25 mouse cellular contexts compared by ENCODE assay signal in genomic region chr1:193544804-193545203, GRCm38 (mm10).
DNase-seq lines count a peak whose midpoint lies in the region; ATAC-seq lines count a peak whose summit lies in the region.
"Had no signal": no experiment of that assay in that cellular context is flagged by ENCODE, and none has a peak within 500 bp of the region (broad histone marks: within the 10 kb centered on the region; RNA-seq: fewer than 3 reads in every experiment).

No protein-coding gene starts in this region.

- H3K4me2 ChIP-seq in forebrain, embryonic 15.5 days (replicated peaks) = no peak overlapping the region
- H3K4me2 ChIP-seq in midbrain, embryonic 16.5 days (ENCODE audit: low read length) = no peak overlapping the region
- H3K4me2 ChIP-seq: embryonic facial prominence, embryonic 13.5 days; embryonic facial prominence, embryonic 15.5 days; forebrain, embryonic 13.5 days had no signal

- H3K4me1 ChIP-seq in forebrain, embryonic 10.5 days = peaks cover 33% of the 10 kb centered on the region
- peaks cover 11% of the 10 kb centered on the region for H3K4me1 ChIP-seq in forebrain, embryonic 15.5 days
- peaks cover 34% of the 10 kb centered on the region for H3K4me1 ChIP-seq in midbrain, embryonic 10.5 days
- H3K4me1 ChIP-seq in midbrain, embryonic 16.5 days (ENCODE audit: control insufficient read depth, insufficient read depth, low read length) = peaks cover 9% of the 10 kb centered on the region

- H3K27ac ChIP-seq in forebrain, embryonic 10.5 days = 0 out of 2 replicates have a peak overlapping the region, but pooled peaks have one; percentile 51
- no peak overlapping the region for H3K27ac ChIP-seq in forebrain, embryonic 15.5 days (replicated peaks)
- H3K27ac ChIP-seq in midbrain, embryonic 10.5 days (replicated peaks) = peak overlapping the region; percentile 69; the same call in 1 of the 2 replicates
- no peak overlapping the region for H3K27ac ChIP-seq in midbrain, embryonic 16.5 days (ENCODE audit: low read length)
- H3K27ac ChIP-seq: embryonic facial prominence, embryonic 13.5 days; embryonic facial prominence, embryonic 15.5 days; forebrain, embryonic 13.5 days had no signal

- ATAC-seq in forebrain, embryonic 15.5 days (replicated peaks) = no peak
- ATAC-seq in midbrain, embryonic 16.5 days = no peak
- ATAC-seq: activated CD4-positive, CD25-positive, alpha-beta regulatory T cell, adult 4 months; CD4-positive, CD25-positive, alpha-beta regulatory T cell, adult 4 months; forebrain, embryonic 13.5 days; forebrain, embryonic 16.5 days; Patski had no signal

- peaks cover 16% of the 10 kb centered on the region; the same call in 1 of the 2 replicates for H3K27me3 ChIP-seq in forebrain, embryonic 10.5 days (ENCODE audit: poor library complexity, severe bottlenecking)
- no peaks in the 10 kb centered on the region for H3K27me3 ChIP-seq in forebrain, embryonic 15.5 days
- peaks cover 26% of the 10 kb centered on the region for H3K27me3 ChIP-seq in midbrain, embryonic 10.5 days (ENCODE audit: low read depth, poor library complexity, severe bottlenecking)
- H3K27me3 ChIP-seq in midbrain, embryonic 16.5 days (ENCODE audit: control insufficient read depth, insufficient read depth, low read depth, low read length) = no peaks in the 10 kb centered on the region; the same call in 1 of the 2 replicates
- H3K27me3 ChIP-seq: embryonic facial prominence, embryonic 15.5 days; forebrain, embryonic 13.5 days; Patski had no signal

- no peak for DNase-seq in forebrain, embryonic 10.5 days (ENCODE audit: extremely low spot score, low spot score)
- DNase-seq in midbrain, embryonic 10.5 days (ENCODE audit: low spot score) = no peak
- peak; percentile 64 for DNase-seq in adipocyte (ENCODE audit: low spot score)
- DNase-seq: adrenal gland, adult 2 months; adrenal gland, postnatal 10 days; adrenal gland, postnatal 25 days; B cell, adult 2 months; cerebellum, adult 11 months; cerebellum, adult 18-20 months; cerebellum, adult 8-10 months; cerebellum, adult 9-11 months; cerebellum, postnatal 14 days; cerebellum, postnatal 36 days; embryo, embryonic 11 days had no signal

- no peaks in the 10 kb centered on the region for H3K9me3 ChIP-seq in forebrain, embryonic 10.5 days
- H3K9me3 ChIP-seq in forebrain, embryonic 15.5 days = no peaks in the 10 kb centered on the region
- no peaks in the 10 kb centered on the region for H3K9me3 ChIP-seq in midbrain, embryonic 10.5 days (replicated peaks)
- H3K9me3 ChIP-seq in midbrain, embryonic 16.5 days (replicated peaks; ENCODE audit: control insufficient read depth, low read length, poor library complexity, severe bottlenecking) = no peaks in the 10 kb centered on the region
- H3K9me3 ChIP-seq: embryonic facial prominence, embryonic 13.5 days; embryonic facial prominence, embryonic 15.5 days; forebrain, embryonic 13.5 days; G1E had no signal

- H3K36me3 ChIP-seq in forebrain, embryonic 10.5 days (replicated peaks) = no peaks in the 10 kb centered on the region
- no peaks in the 10 kb centered on the region for H3K36me3 ChIP-seq in forebrain, embryonic 15.5 days
- H3K36me3 ChIP-seq in midbrain, embryonic 10.5 days = no peaks in the 10 kb centered on the region
- H3K36me3 ChIP-seq in midbrain, embryonic 16.5 days (ENCODE audit: control insufficient read depth, insufficient read depth, low read length) = no peaks in the 10 kb centered on the region
- H3K36me3 ChIP-seq: embryonic facial prominence, embryonic 13.5 days; embryonic facial prominence, embryonic 15.5 days; G1E had no signal

- no peak overlapping the region for H3K9ac ChIP-seq in forebrain, embryonic 15.5 days (replicated peaks)
- no peak overlapping the region for H3K9ac ChIP-seq in midbrain, embryonic 16.5 days (ENCODE audit: low read depth, low read length)
- H3K9ac ChIP-seq: embryonic facial prominence, embryonic 13.5 days; embryonic facial prominence, embryonic 15.5 days; forebrain, embryonic 13.5 days had no signal

- no peak overlapping the region for H3K4me3 ChIP-seq in forebrain, embryonic 10.5 days
- H3K4me3 ChIP-seq in forebrain, embryonic 15.5 days = no peak overlapping the region
- H3K4me3 ChIP-seq in midbrain, embryonic 10.5 days = no peak overlapping the region
- H3K4me3 ChIP-seq in midbrain, embryonic 16.5 days (ENCODE audit: low read depth, low read length) = no peak overlapping the region
- H3K4me3 ChIP-seq: embryonic facial prominence, embryonic 13.5 days; embryonic facial prominence, embryonic 15.5 days; erythroblast, embryonic 14.5 days; forebrain, embryonic 13.5 days had no signal

Comparison
In these comparisons a context has a peak if more than half of its experiments do, and no peak if none do; other contexts are left out.
1. H3K27ac ChIP-seq: peak in forebrain, embryonic 10.5 days (single experiment) and midbrain, embryonic 10.5 days (single experiment); none in forebrain, embryonic 15.5 days (single experiment) and midbrain, embryonic 16.5 days (single experiment).